Mouse (Mus musculus) forebrain, embryonic 15.5 days (tissue): ENCODE measurements around the gene Tmem94. TPM values are rescaled to one million over a fixed set of nuclear protein-coding genes. Genes with fewer than 3 reads are reported as not detected.

ENCODE experiments used
- ATAC-seq: fragments of 200-750 bp; cut with Nextera tagmentation; replicated peaks from 2 replicates; pipeline ENCODE4 v1.8.0; 2017; ENCODE audit warnings: mild to moderate bottlenecking, moderate TSS enrichment, moderate library complexity
- H3K27ac ChIP-seq: fragments of 300-500 bp; sonication (generic); replicated peaks from 2 replicates; pipeline ENCODE4 v1.5.1; 2015; ENCODE audit warnings: mild to moderate bottlenecking, inconsistent platforms
- H3K27me3 ChIP-seq: fragments of 300-500 bp; sonication (generic); 2 replicates; pipeline ENCODE4 v1.6.1; 2015; ENCODE audit warnings: inconsistent platforms
- H3K36me3 ChIP-seq: fragments of 300-500 bp; sonication (generic); 2 replicates; pipeline ENCODE4 v1.6.1; 2015; ENCODE audit warnings: mild to moderate bottlenecking, inconsistent platforms
- H3K4me1 ChIP-seq: fragments of 300-500 bp; sonication (generic); 2 replicates; pipeline ENCODE4 v1.6.1; 2015; ENCODE audit warnings: inconsistent platforms
- H3K4me2 ChIP-seq: fragments of 300-500 bp; sonication (generic); replicated peaks from 2 replicates; pipeline ENCODE4 v1.6.1; 2015; ENCODE audit warnings: mild to moderate bottlenecking, inconsistent platforms
- H3K4me3 ChIP-seq: fragments of 300-500 bp; sonication (generic); 2 replicates; pipeline ENCODE4 v1.5.1; 2015; ENCODE audit warnings: mild to moderate bottlenecking, inconsistent platforms
- H3K9ac ChIP-seq: fragments of 300-500 bp; sonication (generic); replicated peaks from 2 replicates; pipeline ENCODE4 v1.6.1; 2015; ENCODE audit warnings: mild to moderate bottlenecking, inconsistent platforms
- H3K9me3 ChIP-seq: fragments of 300-500 bp; sonication (generic); 2 replicates; pipeline ENCODE4 v1.6.1; 2016; ENCODE audit warnings: inconsistent platforms
- WGBS: fragments of 180-500 bp; shearing (Covaris S2); methylation state at CpG from one replicate; pipeline ENCODE4 v1.1.7; 2015; ENCODE audit warnings: mixed read lengths; 5-methylcytosine and 5-hydroxymethylcytosine counted together
- polyA plus RNA-seq: library from polyadenylated mRNA; unstranded; fragments of >200 nt; fragmentation: Nextera tagmentation; extraction: Ambion mirVana; gene quantifications from 2 replicates; pipeline ENCODE4 v1.2.1, GENCODE M21; 2015

The Tmem94 gene
- polyA plus RNA-seq, 1 experiment from 2014 or later: 27.6 TPM

GRCm38 (mm10) chr11:115829036-115829435 is 63.8 kb downstream of the Tmem94 start:
- H3K4me1 ChIP-seq: peaks cover 7% of the 10 kb centered on the region
- 68% methylated on average over 4 of the region's 4 CpGs for WGBS
- no peak overlapping the region for H3K4me3 ChIP-seq
- H3K9me3 ChIP-seq: no peaks in the 10 kb centered on the region
- no peaks in the 10 kb centered on the region for H3K36me3 ChIP-seq
- H3K4me2 ChIP-seq: no peak overlapping the region
- no peak overlapping the region for H3K9ac ChIP-seq
- peaks cover 42% of the 10 kb centered on the region for H3K27me3 ChIP-seq
- H3K27ac ChIP-seq: no peak overlapping the region
- ATAC-seq: no peak

DNA sequence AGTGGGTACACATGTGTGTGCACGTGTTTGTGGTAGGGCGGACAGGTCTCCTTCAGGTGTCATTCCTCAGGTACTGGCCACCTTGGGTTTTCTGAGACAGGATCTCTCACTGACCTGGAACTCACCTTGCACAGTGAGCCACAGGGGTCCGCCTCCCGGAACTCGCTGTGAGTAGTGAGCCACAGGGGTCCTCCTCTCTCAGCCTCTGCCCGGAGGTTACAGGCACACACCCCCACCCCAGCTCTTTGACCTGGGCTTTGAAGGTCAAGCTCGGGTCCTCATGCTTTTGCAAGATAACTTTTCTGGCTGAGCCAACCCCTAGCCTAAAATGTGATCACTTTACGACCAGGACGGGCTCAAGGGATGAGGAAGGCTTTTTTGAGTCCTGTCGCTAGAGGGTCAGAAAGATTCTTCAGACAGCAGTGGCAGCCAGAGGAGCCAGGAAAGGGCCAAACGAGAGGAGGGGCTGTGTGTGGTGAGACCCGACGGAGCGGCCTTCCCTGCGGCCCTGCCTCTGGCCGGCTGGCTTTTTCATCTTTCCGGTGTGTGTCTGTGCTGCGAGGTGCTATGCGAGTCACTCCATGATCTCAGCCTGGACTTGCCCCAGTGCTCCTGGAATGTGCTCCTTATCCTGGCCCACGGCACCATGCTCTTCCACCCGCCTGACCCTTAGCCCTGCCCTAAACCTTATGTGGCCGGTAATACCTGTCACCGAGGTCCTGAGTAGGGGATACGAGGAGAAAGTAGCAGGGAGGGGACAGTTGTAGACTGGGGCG is 65.5 kb downstream of the Tmem94 start:
- no peak overlapping the region for H3K4me3 ChIP-seq
- no peak overlapping the region for H3K9ac ChIP-seq
- WGBS: 24% methylated on average over 25 of the region's 25 CpGs
- H3K27me3 ChIP-seq: peaks cover 25% of the 10 kb centered on the region
- ATAC-seq: no peak
- no peak overlapping the region for H3K4me2 ChIP-seq
- H3K9me3 ChIP-seq: no peaks in the 10 kb centered on the region
- no peaks in the 10 kb centered on the region for H3K4me1 ChIP-seq
- H3K36me3 ChIP-seq: no peaks in the 10 kb centered on the region
- no peak overlapping the region for H3K27ac ChIP-seq

DNA sequence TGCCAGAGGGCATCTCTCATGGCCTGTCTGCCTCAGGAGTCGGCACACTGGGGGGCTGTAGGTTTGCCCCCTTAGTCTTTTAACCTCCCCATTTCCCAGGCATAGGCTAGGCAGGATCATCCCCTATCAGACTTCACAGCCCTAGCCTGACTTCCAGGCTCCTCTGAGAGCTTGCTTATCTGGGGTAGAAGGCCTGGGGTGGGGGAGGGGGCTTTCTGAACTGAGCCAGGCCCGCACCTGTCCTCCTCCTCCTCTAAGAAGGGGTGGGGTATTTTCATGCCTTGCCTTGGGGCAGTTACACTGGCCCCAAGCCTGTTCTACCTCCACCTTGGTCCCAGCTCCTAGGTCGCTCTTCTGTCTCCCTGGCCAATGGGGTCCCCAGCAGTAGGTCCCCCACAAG is 66.3 kb downstream of the Tmem94 start:
- Histone ChIP-seq H3K4me2 (no peak overlapping the region), H3K27me3 (peaks cover 17% of the 10 kb centered on the region; the same call in 1 of the 2 replicates), H3K4me3 (no peak overlapping the region), H3K4me1 (no peaks in the 10 kb centered on the region), H3K27ac (no peak overlapping the region), H3K9ac (no peak overlapping the region), H3K9me3 (no peaks in the 10 kb centered on the region), H3K36me3 (no peaks in the 10 kb centered on the region)
- WGBS: 61% methylated on average over 3 of the region's 3 CpGs
- no peak for ATAC-seq

- no peak for ATAC-seq
- no peak overlapping the region for H3K27ac ChIP-seq
- 76% methylated on average over 6 of the region's 6 CpGs for WGBS
- H3K36me3 ChIP-seq: no peaks in the 10 kb centered on the region
- no peak overlapping the region for H3K9ac ChIP-seq
- no peaks in the 10 kb centered on the region for H3K4me1 ChIP-seq
- H3K27me3 ChIP-seq: peaks cover 15% of the 10 kb centered on the region; the same call in 1 of the 2 replicates
- no peak overlapping the region for H3K4me3 ChIP-seq
- no peak overlapping the region for H3K4me2 ChIP-seq
- H3K9me3 ChIP-seq: no peaks in the 10 kb centered on the region
Observed at GRCm38 (mm10) chr11:115832064-115832463, 66.8 kb downstream of the Tmem94 start.

GRCm38 (mm10) chr11:115832523-115832922 is 67.3 kb downstream of the Tmem94 start:
- no peak for ATAC-seq
- H3K9me3 ChIP-seq: no peaks in the 10 kb centered on the region
- no peak overlapping the region for H3K27ac ChIP-seq
- H3K9ac ChIP-seq: no peak overlapping the region
- H3K4me1 ChIP-seq: no peaks in the 10 kb centered on the region
- H3K4me3 ChIP-seq: no peak overlapping the region
- no peaks in the 10 kb centered on the region for H3K36me3 ChIP-seq
- no peak overlapping the region for H3K4me2 ChIP-seq
- peaks cover 12% of the 10 kb centered on the region; the same call in 1 of the 2 replicates for H3K27me3 ChIP-seq
- 24% methylated on average over 8 of the region's 8 CpGs for WGBS

GRCm38 (mm10) chr11:115833021-115833513 is 67.8 kb downstream of the Tmem94 start:
- no peak overlapping the region for H3K9ac ChIP-seq
- H3K36me3 ChIP-seq: no peaks in the 10 kb centered on the region
- no peaks in the 10 kb centered on the region for H3K9me3 ChIP-seq
- no peak overlapping the region for H3K4me2 ChIP-seq
- 28% methylated on average over 8 of the region's 8 CpGs for WGBS
- no peaks in the 10 kb centered on the region for H3K4me1 ChIP-seq
- ATAC-seq: no peak
- no peak overlapping the region for H3K4me3 ChIP-seq
- H3K27ac ChIP-seq: no peak overlapping the region
- peaks cover 12% of the 10 kb centered on the region; the same call in 1 of the 2 replicates for H3K27me3 ChIP-seq

- no peak overlapping the region for H3K27ac ChIP-seq
- WGBS: 38% methylated on average over 6 of the region's 6 CpGs
- no peak overlapping the region for H3K4me2 ChIP-seq
- no peaks in the 10 kb centered on the region for H3K9me3 ChIP-seq
- ATAC-seq: no peak
- no peaks in the 10 kb centered on the region for H3K36me3 ChIP-seq
- no peak overlapping the region for H3K4me3 ChIP-seq
- H3K4me1 ChIP-seq: no peaks in the 10 kb centered on the region
- H3K9ac ChIP-seq: no peak overlapping the region
- H3K27me3 ChIP-seq: peaks cover 12% of the 10 kb centered on the region; the same call in 1 of the 2 replicates
Observed at GRCm38 (mm10) chr11:115834033-115834432, 68.8 kb downstream of the Tmem94 start.

- H3K27ac ChIP-seq: no peak overlapping the region
- 0 out of 2 replicates have a peak, but pooled peaks cover 3% of the 10 kb centered on the region for H3K27me3 ChIP-seq
- no peak overlapping the region for H3K9ac ChIP-seq
- H3K36me3 ChIP-seq: no peaks in the 10 kb centered on the region
- WGBS: 36% methylated on average over 11 of the region's 11 CpGs
- H3K4me3 ChIP-seq: no peak overlapping the region
- no peaks in the 10 kb centered on the region for H3K9me3 ChIP-seq
- ATAC-seq: no peak
- no peak overlapping the region for H3K4me2 ChIP-seq
- no peaks in the 10 kb centered on the region for H3K4me1 ChIP-seq
Observed at GRCm38 (mm10) chr11:115836656-115837395, 71.6 kb downstream of the Tmem94 start.

GRCm38 (mm10) chr11:115837606-115838345 is 72.5 kb downstream of the Tmem94 start:
- H3K4me1 ChIP-seq: no peaks in the 10 kb centered on the region
- H3K4me3 ChIP-seq: no peak overlapping the region
- H3K27ac ChIP-seq: no peak overlapping the region
- no peaks in the 10 kb centered on the region for H3K36me3 ChIP-seq
- no peak for ATAC-seq
- H3K27me3 ChIP-seq: no peaks in the 10 kb centered on the region
- no peak overlapping the region for H3K9ac ChIP-seq
- 94% methylated on average over 22 of the region's 22 CpGs for WGBS
- no peak overlapping the region for H3K4me2 ChIP-seq
- H3K9me3 ChIP-seq: no peaks in the 10 kb centered on the region

DNA sequence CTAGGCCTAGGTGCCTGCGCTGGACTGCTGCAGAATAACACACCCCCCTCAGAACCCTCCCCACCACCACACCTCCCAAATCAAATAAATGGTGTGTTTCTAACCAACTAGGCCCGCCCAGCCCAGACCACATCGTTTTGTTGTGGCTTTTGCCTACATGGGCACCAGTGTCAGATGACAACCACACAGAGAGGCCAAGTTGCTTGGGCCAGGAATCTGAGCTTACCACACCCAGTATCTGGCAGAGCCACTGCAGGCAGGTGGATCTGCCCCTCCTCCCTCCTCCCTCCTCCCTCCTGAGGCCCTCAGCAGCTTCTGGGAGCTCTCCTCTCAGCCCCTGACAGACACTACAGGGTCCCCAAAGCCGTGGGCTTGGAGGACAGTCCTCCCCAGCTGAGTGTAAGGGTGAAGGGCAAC is 73.7 kb downstream of the Tmem94 start:
- H3K9me3 ChIP-seq: no peaks in the 10 kb centered on the region
- H3K27ac ChIP-seq: no peak overlapping the region
- 61% methylated on average over 3 of the region's 4 CpGs for WGBS
- H3K9ac ChIP-seq: no peak overlapping the region
- no peaks in the 10 kb centered on the region for H3K36me3 ChIP-seq
- no peaks in the 10 kb centered on the region for H3K27me3 ChIP-seq
- H3K4me3 ChIP-seq: no peak overlapping the region
- ATAC-seq: no peak
- H3K4me2 ChIP-seq: no peak overlapping the region
- H3K4me1 ChIP-seq: no peaks in the 10 kb centered on the region

DNA sequence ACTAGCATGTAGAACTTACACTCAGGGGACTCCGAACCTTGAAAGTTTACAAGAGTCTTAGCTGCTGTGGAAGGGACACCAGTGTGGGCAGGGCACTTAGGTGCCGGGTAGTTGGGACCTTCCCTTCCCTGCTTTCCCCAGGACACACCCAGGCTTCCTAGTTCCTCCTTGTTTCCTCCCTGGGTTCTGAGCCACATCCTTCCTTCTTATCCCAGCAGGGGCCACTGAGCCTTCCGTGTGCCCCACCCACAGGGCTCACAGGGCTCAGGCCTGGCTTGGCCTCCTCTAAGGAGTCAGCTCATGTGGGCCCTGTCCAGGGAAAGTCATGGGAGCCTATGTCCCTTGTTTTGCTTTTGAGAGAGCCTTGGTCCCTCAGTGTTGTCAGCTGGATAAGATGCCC is 74.5 kb downstream of the Tmem94 start:
- 60% methylated on average over 3 of the region's 3 CpGs for WGBS
- H3K9ac ChIP-seq: no peak overlapping the region
- H3K4me1 ChIP-seq: no peaks in the 10 kb centered on the region
- H3K27me3 ChIP-seq: no peaks in the 10 kb centered on the region
- H3K4me2 ChIP-seq: no peak overlapping the region
- no peak for ATAC-seq
- no peaks in the 10 kb centered on the region for H3K9me3 ChIP-seq
- no peak overlapping the region for H3K27ac ChIP-seq
- H3K4me3 ChIP-seq: no peak overlapping the region
- H3K36me3 ChIP-seq: no peaks in the 10 kb centered on the region

GRCm38 (mm10) chr11:115841044-115841443 is 75.8 kb downstream of the Tmem94 start:
- Histone ChIP-seq H3K9ac (no peak overlapping the region), H3K27me3 (no peaks in the 10 kb centered on the region), H3K36me3 (no peaks in the 10 kb centered on the region), H3K4me3 (no peak overlapping the region), H3K27ac (no peak overlapping the region), H3K4me2 (no peak overlapping the region), H3K4me1 (no peaks in the 10 kb centered on the region), H3K9me3 (no peaks in the 10 kb centered on the region)
- no peak for ATAC-seq
- 84% methylated on average over 6 of the region's 6 CpGs for WGBS
